Comparison of ENCODE assay signal across 15 mouse cellular contexts in the genomic region with DNA sequence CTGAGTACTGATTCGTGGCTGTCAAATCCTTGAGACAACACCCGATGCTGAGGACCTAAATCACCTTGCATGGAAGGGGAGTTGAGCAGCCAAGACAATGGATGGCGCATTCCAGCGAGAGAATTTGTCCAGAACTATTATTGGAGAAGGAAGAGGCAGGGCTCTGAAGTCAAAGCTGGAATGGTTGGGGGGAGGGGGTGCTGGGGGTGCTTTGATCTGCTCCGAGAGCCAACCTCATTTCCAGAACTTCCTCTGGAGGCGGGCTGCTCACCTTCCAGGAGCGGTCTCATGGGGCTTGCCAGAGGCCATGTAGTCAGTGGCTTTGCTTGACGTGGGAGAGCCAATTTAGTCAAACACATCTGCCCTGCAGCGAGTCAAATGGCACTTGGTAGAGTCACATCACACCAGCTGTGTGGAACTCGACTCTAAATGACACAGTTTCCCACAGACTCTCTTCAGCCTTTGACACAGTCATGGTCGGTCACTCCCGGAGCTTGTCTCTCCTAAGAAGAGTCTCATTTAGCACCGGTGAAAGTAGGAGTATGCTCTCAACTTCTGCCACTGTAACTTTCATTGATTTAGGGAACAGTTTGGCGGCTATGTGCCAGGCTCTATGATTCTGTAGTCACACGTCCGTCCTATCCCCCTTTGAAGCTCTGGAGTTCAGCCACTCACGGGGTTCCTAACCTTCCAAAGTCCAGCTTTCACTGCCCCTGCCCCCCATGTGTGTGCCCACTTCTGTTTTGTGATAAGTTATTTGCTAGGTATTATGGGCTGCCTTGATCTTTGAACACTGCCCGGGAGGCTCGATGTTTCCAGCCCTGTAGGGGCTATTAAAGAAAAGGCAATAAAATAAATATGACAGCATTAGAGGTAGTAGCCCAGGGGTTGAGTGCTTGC. TPM values are rescaled to one million over a fixed set of nuclear protein-coding genes. Genes with fewer than 3 reads are reported as not detected.
DNase-seq lines count a peak whose midpoint lies in the region; ATAC-seq and TF ChIP-seq lines count a peak whose summit lies in the region.
"Had no signal": no experiment of that assay in that cellular context is flagged by ENCODE, and none has a peak within 500 bp of the region (broad histone marks: within the 10 kb centered on the region; RNA-seq: fewer than 3 reads in every experiment).

No protein-coding gene starts in this region.

- no peak; the same call in 1 of the 2 replicates for ATAC-seq in heart, postnatal 0 days (ENCODE audit: insufficient read depth, low read depth)
- ATAC-seq in kidney, postnatal 0 days (replicated peaks; ENCODE audit: low FRiP score, low read depth): 0 out of 2 replicates have a peak, but pooled peaks have one; percentile 25
- ATAC-seq: forebrain, embryonic 14.5 days had no signal

- no peak overlapping the region for H3K4me3 ChIP-seq in layer of hippocampus, adult 2 months
- no peak overlapping the region for H3K4me3 ChIP-seq in heart, postnatal 0 days (ENCODE audit: low read depth, low read length)
- H3K4me3 ChIP-seq in kidney, postnatal 0 days (replicated peaks; ENCODE audit: low read depth, low read length): no peak overlapping the region
- H3K4me3 ChIP-seq: left cerebral cortex, adult 2 months had no signal

- H3K9ac ChIP-seq in heart, postnatal 0 days (replicated peaks; ENCODE audit: low read depth, low read length): no peak overlapping the region
- H3K9ac ChIP-seq in kidney, postnatal 0 days (ENCODE audit: low read depth, low read length): no peak overlapping the region
- H3K9ac ChIP-seq: hindbrain, embryonic 14.5 days had no signal

- H3K4me1 ChIP-seq in heart, postnatal 0 days (ENCODE audit: control insufficient read depth, insufficient read depth): no peaks in the 10 kb centered on the region
- H3K4me1 ChIP-seq in kidney, postnatal 0 days (replicated peaks; ENCODE audit: insufficient read depth, low read length): no peaks in the 10 kb centered on the region

- TF ChIP-seq EP300 in heart, postnatal 0 days (IDR thresholded peaks at IDR 0.05; ENCODE audit: low read depth): 0 out of 2 replicates have a peak, but pooled peaks have one; percentile 22

- H3K27ac ChIP-seq in layer of hippocampus, adult 2 months: peak overlapping the region; percentile 74
- H3K27ac ChIP-seq in heart, postnatal 0 days (ENCODE audit: low read depth): no peak overlapping the region
- peak overlapping the region; percentile 28; the same call in 1 of the 2 replicates for H3K27ac ChIP-seq in kidney, postnatal 0 days
- H3K27ac ChIP-seq: hindbrain, embryonic 14.5 days; left cerebral cortex, adult 2 months; macrophage had no signal

- no peaks in the 10 kb centered on the region for H3K27me3 ChIP-seq in heart, postnatal 0 days (ENCODE audit: control insufficient read depth, insufficient read depth, low read length)
- H3K27me3 ChIP-seq in kidney, postnatal 0 days (ENCODE audit: insufficient read depth, low read length): no peaks in the 10 kb centered on the region

- no peak for DNase-seq in layer of hippocampus, adult 2 months (ENCODE audit: low spot score in 2 of 2)
- no peak for DNase-seq in layer of hippocampus, adult 18-20 months (ENCODE audit: low spot score in 2 of 2)
- no peak for DNase-seq in heart, postnatal 0 days (ENCODE audit: low spot score)
- DNase-seq in kidney, postnatal 0 days (ENCODE audit: low spot score): peak; percentile 61
- DNase-seq in mesoderm, embryonic 11.5 days (ENCODE audit: low read depth, low spot score): peak; percentile 11
- no peak for DNase-seq in left cerebral cortex, postnatal 25 days (ENCODE audit: low spot score in 2 of 2)
- no peak for DNase-seq in adrenal gland, adult (ENCODE audit: inconsistent age in 2 of 2, low spot score in 1 of 2)
- no peak for DNase-seq in adrenal gland, adult 2 months
- DNase-seq: adrenal gland, adult 8-10 months; cerebellum, postnatal 25 days; right cerebral cortex, postnatal 25 days had no signal

- TF ChIP-seq CTCF in layer of hippocampus, adult 2 months (conservative IDR thresholded peaks at IDR 0.05): no peak
- TF ChIP-seq CTCF in heart, postnatal 0 days (IDR thresholded peaks at IDR 0.05; ENCODE audit: low read depth): no peak
- no peak for TF ChIP-seq CTCF in kidney, postnatal 0 days (IDR thresholded peaks at IDR 0.05; ENCODE audit: low read depth)

- H3K4me2 ChIP-seq in heart, postnatal 0 days (ENCODE audit: low read depth, low read length): no peak overlapping the region
- no peak overlapping the region for H3K4me2 ChIP-seq in kidney, postnatal 0 days (ENCODE audit: low read length)
- H3K4me2 ChIP-seq: hindbrain, embryonic 14.5 days had no signal

- H3K9me3 ChIP-seq in heart, postnatal 0 days (replicated peaks; ENCODE audit: control insufficient read depth, low read length): no peaks in the 10 kb centered on the region
- no peaks in the 10 kb centered on the region for H3K9me3 ChIP-seq in kidney, postnatal 0 days (replicated peaks; ENCODE audit: low read length)

- H3K36me3 ChIP-seq in heart, postnatal 0 days (replicated peaks; ENCODE audit: control insufficient read depth, insufficient read depth, low read length): no peaks in the 10 kb centered on the region
- no peaks in the 10 kb centered on the region for H3K36me3 ChIP-seq in kidney, postnatal 0 days (ENCODE audit: insufficient read depth, low read length)

- WGBS in heart, postnatal 0 days: 62% methylated on average over 19 of the region's 19 CpGs
- WGBS in kidney, postnatal 0 days: 13% methylated on average over 19 of the region's 19 CpGs

- intact Hi-C loops in left cerebral cortex, postnatal 25 days (cut with DNase I): no loop called here

RNA-seq across cellular contexts. Expression of a gene that starts 38.8 kb away (rescaled TPM):
- 1 to 10 TPM; 2.0 to 2.6 TPM for total RNA-seq in layer of hippocampus, adult 2 months (2021)
- total RNA-seq in layer of hippocampus, adult 18-20 months (2021): 1 to 10 TPM; 1.4 to 1.5 TPM
- 16.2 and 28.2 TPM in 2 replicates for total RNA-seq in heart, postnatal 0 days (2014; rRNA removed; ENCODE audit: low replicate concordance)
- 7.3 and 9.7 TPM in 2 replicates for polyA plus RNA-seq in heart, postnatal 0 days (2015; fragmentation: Nextera tagmentation; extraction: Ambion mirVana)
- polyA plus RNA-seq in kidney, postnatal 0 days (2015; fragmentation: Nextera tagmentation; extraction: Ambion mirVana): 7.0 and 7.5 TPM in 2 replicates
- 1 to 10 TPM; 2.6 TPM for total RNA-seq in left cerebral cortex, postnatal 25 days (2021)
- total RNA-seq in adrenal gland, adult 2 months (2021): 1 to 10 TPM; 3.7 to 5.2 TPM
- 2.3 and 2.4 TPM in 2 replicates for polyA plus RNA-seq in adrenal gland, adult 2 months (2012; rRNA removed)

RNA-seq across cellular contexts. Expression of a gene that starts 39.2 kb away (rescaled TPM):
- total RNA-seq in layer of hippocampus, adult 2 months (2021): 10 to 100 TPM; 57.2 to 62.6 TPM
- 10 to 100 TPM; 54.2 to 61.2 TPM for total RNA-seq in layer of hippocampus, adult 18-20 months (2021)
- 14.2 and 28.8 TPM in 2 replicates for total RNA-seq in heart, postnatal 0 days (2014; rRNA removed; ENCODE audit: low replicate concordance)
- 27.7 and 30.2 TPM in 2 replicates for polyA plus RNA-seq in heart, postnatal 0 days (2015; fragmentation: Nextera tagmentation; extraction: Ambion mirVana)
- 111 and 122 TPM in 2 replicates for polyA plus RNA-seq in kidney, postnatal 0 days (2015; fragmentation: Nextera tagmentation; extraction: Ambion mirVana)
- 10 to 100 TPM; 53.6 to 55.4 TPM for total RNA-seq in left cerebral cortex, postnatal 25 days (2021)
- total RNA-seq in adrenal gland, adult 2 months (2021): 10 to 100 TPM; 34.9 to 38.2 TPM
- 18.6 and 21.2 TPM in 2 replicates for polyA plus RNA-seq in adrenal gland, adult 2 months (2012; rRNA removed)

RNA-seq across cellular contexts. Expression of a gene that starts 39.3 kb away (rescaled TPM):
- total RNA-seq in layer of hippocampus, adult 2 months (2021): 10 to 100 TPM; 48.5 to 48.6 TPM
- 10 to 100 TPM; 47.2 to 51.8 TPM for total RNA-seq in layer of hippocampus, adult 18-20 months (2021)
- total RNA-seq in heart, postnatal 0 days (2014; rRNA removed; ENCODE audit: low replicate concordance): 16.8 and 21.2 TPM in 2 replicates
- polyA plus RNA-seq in heart, postnatal 0 days (2015; fragmentation: Nextera tagmentation; extraction: Ambion mirVana): 5.9 and 6.3 TPM in 2 replicates
- 6.8 and 7.2 TPM in 2 replicates for polyA plus RNA-seq in kidney, postnatal 0 days (2015; fragmentation: Nextera tagmentation; extraction: Ambion mirVana)
- 10 to 100 TPM; 41.1 to 44.6 TPM for total RNA-seq in left cerebral cortex, postnatal 25 days (2021)
- total RNA-seq in adrenal gland, adult 2 months (2021): 10 to 100 TPM; 26.1 to 27.4 TPM
- 10.9 and 12.5 TPM in 2 replicates for polyA plus RNA-seq in adrenal gland, adult 2 months (2012; rRNA removed)

Comparison
In these comparisons a context has a peak if more than half of its experiments do, and no peak if none do; other contexts are left out.
1. DNase-seq: peak in kidney, postnatal 0 days (single experiment) and mesoderm, embryonic 11.5 days (single experiment); none in layer of hippocampus, adult 2 months (0 of 2), layer of hippocampus, adult 18-20 months (0 of 2), heart, postnatal 0 days (single experiment), left cerebral cortex, postnatal 25 days (0 of 2), adrenal gland, adult (0 of 2) and adrenal gland, adult 2 months (single experiment).